8 mouse cellular contexts compared by ENCODE assay signal in genomic region chr17:20944985-20945891, GRCm38 (mm10). TPM values are rescaled to one million over a fixed set of nuclear protein-coding genes. Genes with fewer than 3 reads are reported as not detected.
A peak's percentile ranks its signal among the peaks of the same experiment; 100 is the strongest.
DNase-seq lines count a peak whose midpoint lies in the region; ATAC-seq lines count a peak whose summit lies in the region.

Ppp2r1a (plus strand) TSS chr17:20945311.

- peak; percentile 99 for ATAC-seq in hindbrain, embryonic 11.5 days (ENCODE audit: low FRiP score)

- peak within 1 kb of the TSS; percentile 77 for H3K4me2 ChIP-seq in hindbrain, embryonic 11.5 days (replicated peaks; ENCODE audit: low read depth, low read length)

- H3K9ac ChIP-seq in hindbrain, embryonic 11.5 days (ENCODE audit: low read depth, low read length) = peak within 1 kb of the TSS; percentile 78

- WGBS in hindbrain, embryonic 11.5 days = under 1% methylated on average over 68 of the region's 69 CpGs

- H3K4me1 ChIP-seq in hindbrain, embryonic 11.5 days (replicated peaks; ENCODE audit: control insufficient read depth, insufficient read depth, low read length) = no peaks in the 10 kb centered on the region

- H3K9me3 ChIP-seq in hindbrain, embryonic 11.5 days (ENCODE audit: control insufficient read depth, low read length) = no peaks in the 10 kb centered on the region

- H3K27me3 ChIP-seq in hindbrain, embryonic 11.5 days (ENCODE audit: control insufficient read depth, insufficient read depth, low read length) = no peaks in the 10 kb centered on the region

- DNase-seq in Muller cell, postnatal 12 days (ENCODE audit: inconsistent ontology term) = peak; percentile 99
- peak; percentile 100 for DNase-seq in cerebellum, adult 9-11 months
- DNase-seq in frontal cortex, adult 2 months (ENCODE audit: extremely low spot score in 1 of 2, low spot score in 1 of 2) = peak; percentile 100
- peak; percentile 98 for DNase-seq in hindbrain, embryonic 11.5 days (ENCODE audit: low spot score)
- peak; percentile 99 for DNase-seq in layer of hippocampus, postnatal 10 days (ENCODE audit: low spot score in 2 of 2)
- DNase-seq in lung, postnatal 10 days = peak; percentile 99
- DNase-seq in ovary, postnatal 36 days (ENCODE audit: low spot score) = peak; percentile 97
- DNase-seq in thymus, postnatal 25 days = peak; percentile 99

- H3K27ac ChIP-seq in hindbrain, embryonic 11.5 days (ENCODE audit: low read depth, low read length) = peak within 1 kb of the TSS; percentile 91

- no peaks in the 10 kb centered on the region for H3K36me3 ChIP-seq in hindbrain, embryonic 11.5 days (ENCODE audit: control insufficient read depth, insufficient read depth, low read length)

- H3K4me3 ChIP-seq in hindbrain, embryonic 11.5 days (ENCODE audit: low read depth, low read length) = peak within 1 kb of the TSS; percentile 78

RNA-seq across cellular contexts. Expression of gene Ppp2r1a, which starts in this region (rescaled TPM):
- polyA plus RNA-seq in frontal cortex, adult 2 months (2012; rRNA removed) = 558 and 595 TPM in 2 replicates
- polyA plus RNA-seq in hindbrain, embryonic 11.5 days (2014; fragmentation: Nextera tagmentation; extraction: Ambion mirVana) = 549 and 551 TPM in 2 replicates
- 100 to 1,000 TPM; 774 to 805 TPM for total RNA-seq in layer of hippocampus, postnatal 10 days (2021)

Comparison
In these comparisons a context has a peak if more than half of its experiments do, and no peak if none do; other contexts are left out.
1. Peak in every context shown above with its lines: DNase-seq, ATAC-seq, H3K4me3 ChIP-seq and H3K27ac ChIP-seq.